Mouse (Mus musculus) urinary bladder, postnatal 36 days (tissue): ENCODE measurements around the gene Gzma.

Source experiments
- DNase-seq, 2 experiments: peaks; one replicate each; pipeline ENCODE4 v3.0.0; 2022; ENCODE audit warnings: low spot score in 2 of 2, mixed read lengths in 1 of 2

Gzma gene

DNA sequence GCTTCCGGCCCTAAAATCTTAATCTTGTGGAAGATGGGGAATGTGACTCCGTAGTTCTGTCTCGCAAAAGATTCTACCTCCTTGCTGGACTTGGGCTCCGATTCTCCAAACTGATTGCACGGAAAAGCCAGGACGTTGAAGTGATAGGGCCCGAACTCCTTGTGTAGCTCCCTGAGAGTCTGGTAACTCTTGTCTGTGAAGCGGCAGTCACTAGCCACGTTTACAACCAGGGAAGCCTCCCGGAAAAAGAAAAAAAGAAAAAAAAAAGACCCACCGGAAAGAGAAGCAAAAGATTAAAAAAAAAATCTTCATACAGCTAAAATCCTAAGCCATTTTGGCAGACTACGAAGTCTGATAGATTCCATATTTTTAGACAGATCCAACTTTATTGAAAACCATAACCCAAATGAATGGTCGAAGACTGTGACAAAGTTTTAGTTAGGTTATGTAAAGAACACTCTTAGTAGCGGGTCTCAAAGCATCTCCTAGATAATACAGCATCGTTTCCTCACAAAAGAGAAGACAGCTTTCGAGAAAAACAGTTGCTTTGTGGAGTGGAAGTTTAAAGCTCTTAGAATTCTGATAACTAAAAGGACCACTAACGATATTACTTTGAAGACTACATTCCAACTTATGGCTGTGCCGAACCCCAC is 55.2 kb downstream of the Gzma start:
- no peak for DNase-seq

DNA sequence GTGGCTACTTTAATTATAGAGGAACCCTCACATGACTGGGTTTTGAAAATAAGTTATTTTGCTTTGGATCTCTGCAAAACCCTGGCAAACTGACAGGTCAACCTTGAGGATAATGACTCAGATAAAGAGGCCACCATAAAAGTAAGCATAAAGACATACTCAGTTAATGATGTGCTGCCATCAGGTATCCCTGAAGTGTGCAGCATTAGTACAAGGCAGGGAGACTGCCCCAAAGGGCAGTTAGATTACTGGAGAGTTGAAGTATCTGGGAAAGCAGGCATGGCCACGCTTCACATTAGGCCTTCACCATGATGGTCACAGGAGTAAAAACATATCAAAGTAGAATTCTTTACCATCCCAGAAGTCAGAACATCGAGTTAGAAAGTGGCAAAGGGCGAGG is 55.9 kb downstream of the Gzma start:
- no peak for DNase-seq
